Mouse (Mus musculus): ENCODE measurements around the gene Ubap2l. TPM values are rescaled to one million over a fixed set of nuclear protein-coding genes. Genes with fewer than 3 reads are reported as not detected.

Ubap2l gene
- polyA plus RNA-seq (2015; fragmentation: Nextera tagmentation; extraction: Ambion mirVana) = 141 and 142 TPM in 2 replicates

- ATAC-seq (ENCODE audit: insufficient read depth, low FRiP score) = peak; percentile 96
- H3K27me3 ChIP-seq (ENCODE audit: control insufficient read depth, insufficient read depth, low read length) = no peaks in the 10 kb centered on the region
Observed at GRCm38 (mm10) chr3:90052351-90053241, at the start of gene Ubap2l. Ubap2l (minus strand) TSS chr3:90052628.

DNA sequence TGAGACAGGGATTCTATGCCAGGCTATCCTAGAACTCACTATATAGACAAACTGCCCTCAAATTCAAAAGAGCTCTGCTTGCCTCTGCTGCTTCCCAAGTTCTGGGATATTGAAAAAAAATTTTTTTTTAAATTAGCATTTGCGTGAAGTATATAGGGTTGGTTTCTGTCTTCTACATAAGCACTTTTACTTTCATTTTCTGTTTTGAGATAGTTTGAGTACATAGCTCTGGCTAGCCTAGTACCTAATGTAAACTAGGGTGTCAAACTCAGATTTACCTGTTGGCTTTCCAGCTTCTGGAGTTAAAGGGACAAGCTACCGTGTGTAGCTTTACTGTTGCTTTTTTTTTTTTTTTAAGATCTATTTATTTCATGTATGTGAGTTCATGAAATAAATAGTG is 49.2 kb upstream of the Ubap2l start:
- WGBS = 90% methylated on average over 2 of the region's 2 CpGs
- no peak for ATAC-seq (ENCODE audit: insufficient read depth, low FRiP score)
- no peaks in the 10 kb centered on the region for H3K4me1 ChIP-seq (ENCODE audit: control insufficient read depth, insufficient read depth, low read length)
- no peak overlapping the region for H3K9ac ChIP-seq (ENCODE audit: low read length)
- H3K27ac ChIP-seq (ENCODE audit: low read length) = no peak overlapping the region
- H3K4me3 ChIP-seq (replicated peaks; ENCODE audit: low read length) = no peak overlapping the region
- no peak overlapping the region for H3K4me2 ChIP-seq (ENCODE audit: low read depth, low read length)
- no peaks in the 10 kb centered on the region for H3K9me3 ChIP-seq (replicated peaks; ENCODE audit: control insufficient read depth, low read length)
- no peaks in the 10 kb centered on the region for H3K27me3 ChIP-seq (ENCODE audit: control insufficient read depth, insufficient read depth, low read length)
- H3K36me3 ChIP-seq (ENCODE audit: control insufficient read depth, insufficient read depth, low read length) = 0 out of 2 replicates have a peak, but pooled peaks cover 2% of the 10 kb centered on the region

More at GRCm38 (mm10) chr3:90052351-90053241, at the start of gene Ubap2l:
- Histone ChIP-seq H3K9ac (ENCODE audit: low read length) (peak within 1 kb of the TSS; percentile 94), H3K9me3 (replicated peaks; ENCODE audit: control insufficient read depth, low read length) (no peaks in the 10 kb centered on the region), H3K27ac (ENCODE audit: low read length) (peak within 1 kb of the TSS; percentile 96), H3K4me3 (replicated peaks; ENCODE audit: low read length) (peak within 1 kb of the TSS; percentile 89), H3K4me2 (ENCODE audit: low read depth, low read length) (peak within 1 kb of the TSS; percentile 84), H3K36me3 (ENCODE audit: control insufficient read depth, insufficient read depth, low read length) (peaks cover 5% of the 10 kb centered on the region; the same call in 1 of the 2 replicates), H3K4me1 (ENCODE audit: control insufficient read depth, insufficient read depth, low read length) (peaks cover 16% of the 10 kb centered on the region)
- under 1% methylated on average over 66 of the region's 81 CpGs for WGBS

- 90% methylated on average over 3 of the region's 3 CpGs for WGBS
- no peak for ATAC-seq (ENCODE audit: insufficient read depth, low FRiP score)
Observed at GRCm38 (mm10) chr3:90101010-90101409, 48.6 kb upstream of the Ubap2l start.

DNA sequence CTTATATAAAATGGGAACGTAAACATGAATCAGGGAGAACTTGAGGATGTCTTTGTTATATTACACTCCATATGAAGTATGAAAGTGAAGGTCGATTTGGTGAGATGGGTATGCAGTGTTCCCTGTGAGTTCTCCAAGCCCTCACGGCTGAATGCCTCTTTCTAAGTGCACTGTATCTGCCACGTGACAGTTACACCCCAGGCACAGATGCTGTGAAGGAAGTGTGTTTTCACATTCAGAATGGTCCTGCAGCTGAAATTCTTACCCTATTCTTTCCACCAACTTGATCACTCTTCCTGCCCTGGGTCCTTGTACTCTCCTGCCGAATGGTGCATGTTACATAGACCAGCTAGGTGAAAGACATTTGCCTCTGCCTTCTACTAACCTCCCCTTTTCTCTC is 45.5 kb upstream of the Ubap2l start:
- H3K27me3 ChIP-seq (ENCODE audit: control insufficient read depth, insufficient read depth, low read length) = no peaks in the 10 kb centered on the region
- H3K4me1 ChIP-seq (ENCODE audit: control insufficient read depth, insufficient read depth, low read length) = no peaks in the 10 kb centered on the region
- no peak overlapping the region for H3K4me3 ChIP-seq (replicated peaks; ENCODE audit: low read length)
- H3K36me3 ChIP-seq (ENCODE audit: control insufficient read depth, insufficient read depth, low read length) = 0 out of 2 replicates have a peak, but pooled peaks cover 11% of the 10 kb centered on the region
- H3K27ac ChIP-seq (ENCODE audit: low read length) = no peak overlapping the region
- H3K9me3 ChIP-seq (replicated peaks; ENCODE audit: control insufficient read depth, low read length) = no peaks in the 10 kb centered on the region
- WGBS = 78% methylated on average over 5 of the region's 5 CpGs
- no peak overlapping the region for H3K9ac ChIP-seq (ENCODE audit: low read length)
- H3K4me2 ChIP-seq (ENCODE audit: low read depth, low read length) = no peak overlapping the region
- ATAC-seq (ENCODE audit: insufficient read depth, low FRiP score) = no peak

More at GRCm38 (mm10) chr3:90101010-90101409, 48.6 kb upstream of the Ubap2l start:
- Histone ChIP-seq H3K9me3 (replicated peaks; ENCODE audit: control insufficient read depth, low read length) (no peaks in the 10 kb centered on the region), H3K4me1 (ENCODE audit: control insufficient read depth, insufficient read depth, low read length) (no peaks in the 10 kb centered on the region), H3K27me3 (ENCODE audit: control insufficient read depth, insufficient read depth, low read length) (no peaks in the 10 kb centered on the region), H3K36me3 (ENCODE audit: control insufficient read depth, insufficient read depth, low read length) (0 out of 2 replicates have a peak, but pooled peaks cover 2% of the 10 kb centered on the region), H3K4me2 (ENCODE audit: low read depth, low read length) (no peak overlapping the region), H3K4me3 (replicated peaks; ENCODE audit: low read length) (no peak overlapping the region), H3K9ac (ENCODE audit: low read length) (no peak overlapping the region), H3K27ac (ENCODE audit: low read length) (no peak overlapping the region)

DNA sequence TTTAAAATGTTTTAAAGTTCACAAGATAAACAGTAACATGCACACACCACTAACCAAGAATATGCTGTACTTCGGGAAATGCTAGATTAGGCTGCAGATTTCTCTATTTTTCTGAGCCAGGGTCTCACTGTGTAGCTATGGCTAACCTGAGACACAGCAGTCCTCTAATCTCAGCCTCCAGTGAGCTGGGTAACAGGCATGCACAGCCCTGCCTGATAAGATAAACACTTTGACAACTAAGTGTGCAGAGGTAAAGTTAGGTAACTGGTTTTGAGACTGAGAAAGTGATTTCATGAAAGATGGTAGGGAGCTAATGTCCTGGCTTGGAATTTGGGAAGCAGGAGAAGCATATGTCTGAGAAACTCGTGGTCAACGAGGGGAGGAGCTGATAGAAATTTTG is 42.0 kb upstream of the Ubap2l start:
- Histone ChIP-seq H3K9me3 (replicated peaks; ENCODE audit: control insufficient read depth, low read length) (no peaks in the 10 kb centered on the region), H3K4me1 (ENCODE audit: control insufficient read depth, insufficient read depth, low read length) (no peaks in the 10 kb centered on the region), H3K4me2 (ENCODE audit: low read depth, low read length) (no peak overlapping the region), H3K36me3 (ENCODE audit: control insufficient read depth, insufficient read depth, low read length) (peaks cover 32% of the 10 kb centered on the region; the same call in 1 of the 2 replicates), H3K9ac (ENCODE audit: low read length) (no peak overlapping the region), H3K27me3 (ENCODE audit: control insufficient read depth, insufficient read depth, low read length) (no peaks in the 10 kb centered on the region), H3K27ac (ENCODE audit: low read length) (no peak overlapping the region), H3K4me3 (replicated peaks; ENCODE audit: low read length) (no peak overlapping the region)
- WGBS = 83% methylated on average over 3 of the region's 3 CpGs
- no peak for ATAC-seq (ENCODE audit: insufficient read depth, low FRiP score)

DNA sequence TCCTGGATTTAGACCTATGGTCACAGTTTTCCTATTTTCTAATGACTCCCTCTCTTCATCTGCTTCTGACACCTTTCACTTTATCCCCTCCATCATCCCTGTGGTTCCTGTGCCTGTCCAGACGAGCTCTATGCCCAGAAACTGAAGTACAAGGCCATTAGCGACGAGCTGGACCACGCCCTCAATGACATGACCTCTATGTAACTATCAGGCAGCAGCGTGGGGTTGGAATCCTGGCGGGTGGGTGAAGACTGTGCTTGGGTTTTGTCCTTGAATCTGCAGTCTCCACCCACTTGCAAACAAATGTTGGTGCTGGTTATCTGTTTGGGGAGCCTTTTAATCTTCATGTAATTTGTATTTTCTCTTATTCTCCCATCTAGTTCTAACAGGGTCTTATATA is 38.5 kb upstream of the Ubap2l start:
- no peaks in the 10 kb centered on the region for H3K9me3 ChIP-seq (replicated peaks; ENCODE audit: control insufficient read depth, low read length)
- no peaks in the 10 kb centered on the region for H3K27me3 ChIP-seq (ENCODE audit: control insufficient read depth, insufficient read depth, low read length)
- WGBS = 63% methylated on average over 6 of the region's 6 CpGs

GRCm38 (mm10) chr3:90088617-90089016 is 36.2 kb upstream of the Ubap2l start:
- H3K36me3 ChIP-seq (ENCODE audit: control insufficient read depth, insufficient read depth, low read length) = peaks cover 43% of the 10 kb centered on the region; the same call in 1 of the 2 replicates

More for the DNA sequence above, 38.5 kb upstream of the Ubap2l start:
- Histone ChIP-seq H3K4me2 (ENCODE audit: low read depth, low read length) (no peak overlapping the region), H3K4me1 (ENCODE audit: control insufficient read depth, insufficient read depth, low read length) (no peaks in the 10 kb centered on the region), H3K36me3 (ENCODE audit: control insufficient read depth, insufficient read depth, low read length) (peaks cover 46% of the 10 kb centered on the region; the same call in 1 of the 2 replicates), H3K9ac (ENCODE audit: low read length) (no peak overlapping the region), H3K4me3 (replicated peaks; ENCODE audit: low read length) (no peak overlapping the region), H3K27ac (ENCODE audit: low read length) (no peak overlapping the region)
- ATAC-seq (ENCODE audit: insufficient read depth, low FRiP score) = no peak

DNA sequence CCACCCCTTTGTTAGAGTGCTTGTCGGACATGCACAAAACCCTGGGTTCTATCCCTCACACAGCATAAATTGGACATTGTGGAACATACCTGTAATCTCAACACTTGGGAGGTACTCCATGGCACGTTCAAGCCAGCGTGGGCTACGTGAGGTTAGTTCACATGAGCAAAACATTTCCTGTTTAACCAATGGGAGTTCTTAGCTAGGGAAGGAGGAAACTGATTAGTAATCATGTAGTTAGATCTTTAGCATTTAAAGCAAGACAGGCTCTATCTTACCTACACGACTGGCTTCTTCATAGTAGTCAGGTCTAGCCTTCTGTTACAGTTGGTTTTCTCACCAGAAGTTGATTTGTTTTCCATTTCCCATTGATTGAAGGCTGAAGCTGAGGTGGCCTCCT is 33.6 kb upstream of the Ubap2l start:
- Histone ChIP-seq H3K4me3 (replicated peaks; ENCODE audit: low read length) (no peak overlapping the region), H3K36me3 (ENCODE audit: control insufficient read depth, insufficient read depth, low read length) (peaks cover 28% of the 10 kb centered on the region; the same call in 1 of the 2 replicates), H3K9me3 (replicated peaks; ENCODE audit: control insufficient read depth, low read length) (no peaks in the 10 kb centered on the region), H3K4me2 (ENCODE audit: low read depth, low read length) (no peak overlapping the region), H3K27me3 (ENCODE audit: control insufficient read depth, insufficient read depth, low read length) (no peaks in the 10 kb centered on the region), H3K27ac (ENCODE audit: low read length) (no peak overlapping the region), H3K9ac (ENCODE audit: low read length) (no peak overlapping the region), H3K4me1 (ENCODE audit: control insufficient read depth, insufficient read depth, low read length) (peaks cover 38% of the 10 kb centered on the region)
- no peak for ATAC-seq (ENCODE audit: insufficient read depth, low FRiP score)
- 82% methylated on average over 5 of the region's 5 CpGs for WGBS

More at GRCm38 (mm10) chr3:90088617-90089016, 36.2 kb upstream of the Ubap2l start:
- ATAC-seq (ENCODE audit: insufficient read depth, low FRiP score) = no peak
- 76% methylated on average over 2 of the region's 2 CpGs for WGBS
- Histone ChIP-seq H3K9ac (ENCODE audit: low read length) (no peak overlapping the region), H3K4me2 (ENCODE audit: low read depth, low read length) (no peak overlapping the region), H3K27me3 (ENCODE audit: control insufficient read depth, insufficient read depth, low read length) (no peaks in the 10 kb centered on the region), H3K27ac (ENCODE audit: low read length) (no peak overlapping the region), H3K4me1 (ENCODE audit: control insufficient read depth, insufficient read depth, low read length) (peaks cover 18% of the 10 kb centered on the region), H3K9me3 (replicated peaks; ENCODE audit: control insufficient read depth, low read length) (no peaks in the 10 kb centered on the region), H3K4me3 (replicated peaks; ENCODE audit: low read length) (no peak overlapping the region)

DNA sequence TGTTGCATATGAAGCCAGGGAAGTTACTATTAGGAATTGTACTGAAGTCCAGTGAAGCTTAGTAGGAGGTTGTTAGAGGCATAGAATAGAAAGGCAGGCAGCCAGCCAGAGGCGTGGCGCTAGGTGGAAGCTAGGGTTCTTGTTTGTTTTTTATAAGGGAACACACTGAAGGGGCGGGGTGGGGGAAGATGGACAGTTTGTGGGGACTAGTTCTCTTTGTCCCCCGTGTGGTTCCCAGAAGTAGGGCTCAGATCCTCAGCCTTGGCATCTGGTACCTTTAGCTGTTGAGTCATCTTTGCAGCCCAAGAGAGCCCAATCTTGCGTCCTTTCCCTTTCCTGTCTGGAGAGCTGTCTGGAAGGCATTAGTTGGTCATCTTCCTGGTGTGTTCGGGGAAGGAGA is 32.9 kb upstream of the Ubap2l start:
- H3K4me1 ChIP-seq (ENCODE audit: control insufficient read depth, insufficient read depth, low read length) = peaks cover 40% of the 10 kb centered on the region
- 0 out of 2 replicates have a peak overlapping the region, but pooled peaks have one; percentile 14 for H3K4me2 ChIP-seq (ENCODE audit: low read depth, low read length)
- H3K9me3 ChIP-seq (replicated peaks; ENCODE audit: control insufficient read depth, low read length) = no peaks in the 10 kb centered on the region
- ATAC-seq (ENCODE audit: insufficient read depth, low FRiP score) = no peak
- H3K27ac ChIP-seq (ENCODE audit: low read length) = peak overlapping the region; percentile 91; the same call in 1 of the 2 replicates
- no peak overlapping the region for H3K9ac ChIP-seq (ENCODE audit: low read length)
- no peak overlapping the region for H3K4me3 ChIP-seq (replicated peaks; ENCODE audit: low read length)
- 62% methylated on average over 6 of the region's 6 CpGs for WGBS
- H3K36me3 ChIP-seq (ENCODE audit: control insufficient read depth, insufficient read depth, low read length) = peaks cover 21% of the 10 kb centered on the region; the same call in 1 of the 2 replicates
- H3K27me3 ChIP-seq (ENCODE audit: control insufficient read depth, insufficient read depth, low read length) = no peaks in the 10 kb centered on the region

Data from stomach, embryonic 16.5 days (tissue).